Mouse (Mus musculus) liver, postnatal 0 days (tissue): ENCODE results near the gene Gm21454. TPM values are rescaled to one million over a fixed set of nuclear protein-coding genes. Genes with fewer than 3 reads are reported as not detected.
"Not testable (repeated sequence)": the region's sequence is repeated elsewhere in the genome, so short reads cannot be mapped to it uniquely, and the experiment has no call there.

Experiments
- ATAC-seq: fragments of 200-750 bp; cut with Nextera tagmentation; 2 replicates; pipeline ENCODE4 v1.8.0; 2017; ENCODE audit warnings: mild to moderate bottlenecking, moderate library complexity
- DNase-seq: peaks from one replicate; pipeline ENCODE4 v3.0.0-alpha.2; 2016
- H3K27ac ChIP-seq: fragments of 300-500 bp; sonication (generic); 2 replicates; pipeline ENCODE4 v1.5.1; 2014; ENCODE audit warnings: antibody characterized with exemption, moderate library complexity, mild to moderate bottlenecking, low read depth
- H3K27me3 ChIP-seq: fragments of 300-500 bp; sonication (generic); 2 replicates; pipeline ENCODE4 v1.6.1; 2014; ENCODE audit warnings: low read length, control low read depth, mixed read lengths; ENCODE audit not compliant: insufficient read depth
- H3K36me3 ChIP-seq: fragments of 300-500 bp; sonication (generic); replicated peaks from 2 replicates; pipeline ENCODE4 v1.6.1; 2014; ENCODE audit warnings: mild to moderate bottlenecking, control low read depth, low read length, moderate library complexity, mixed read lengths; ENCODE audit not compliant: insufficient read depth
- H3K4me1 ChIP-seq: fragments of 300-500 bp; sonication (generic); 2 replicates; pipeline ENCODE4 v1.6.1; 2014; ENCODE audit warnings: antibody characterized with exemption, mild to moderate bottlenecking, control low read depth; ENCODE audit not compliant: insufficient read depth
- H3K4me2 ChIP-seq: fragments of 300-500 bp; sonication (generic); 2 replicates; pipeline ENCODE4 v1.6.1; 2014; ENCODE audit warnings: low read depth, mild to moderate bottlenecking, low read length, moderate library complexity, mixed read lengths
- H3K4me3 ChIP-seq: fragments of 300-500 bp; sonication (generic); 2 replicates; pipeline ENCODE4 v1.5.1; 2014; ENCODE audit warnings: low read depth, low read length
- H3K9ac ChIP-seq: fragments of 300-500 bp; sonication (generic); replicated peaks from 2 replicates; pipeline ENCODE4 v1.6.1; 2014; ENCODE audit warnings: mild to moderate bottlenecking, moderate library complexity
- H3K9me3 ChIP-seq: fragments of 300-500 bp; sonication (generic); 2 replicates; pipeline ENCODE4 v1.6.1; 2016; ENCODE audit warnings: mild to moderate bottlenecking, control low read depth, low read length, mixed read lengths
- WGBS: fragments of 180-500 bp; shearing (Covaris S2); extraction: QIAGEN DNeasy Blood & Tissue Kit; methylation state at CpG from one replicate; pipeline ENCODE4 v1.1.7; 2014; ENCODE audit not compliant: insufficient replicate concordance; 5-methylcytosine and 5-hydroxymethylcytosine counted together
- polyA plus RNA-seq: library from polyadenylated mRNA; unstranded; fragments of >200 nt; fragmentation: Nextera tagmentation; extraction: Ambion mirVana; gene quantifications from 2 replicates; pipeline ENCODE4 v1.2.1, GENCODE M21; 2015

The Gm21454 gene
- polyA plus RNA-seq = not detected in 2 replicates

- not testable (repeated sequence) for H3K4me3 ChIP-seq, ATAC-seq, H3K36me3 ChIP-seq, H3K27ac ChIP-seq, H3K9ac ChIP-seq, H3K4me2 ChIP-seq, DNase-seq, H3K27me3 ChIP-seq, H3K4me1 ChIP-seq, H3K9me3 ChIP-seq
Measured at GRCm38 (mm10) chrY:13252091-13252490, at the start of gene Gm21454, which contains the start of gene Gm21440. Gene Gm21454 (plus strand): TSS chrY:13252442. Gene Gm21440 (plus strand): TSS chrY:13252391.

DNA sequence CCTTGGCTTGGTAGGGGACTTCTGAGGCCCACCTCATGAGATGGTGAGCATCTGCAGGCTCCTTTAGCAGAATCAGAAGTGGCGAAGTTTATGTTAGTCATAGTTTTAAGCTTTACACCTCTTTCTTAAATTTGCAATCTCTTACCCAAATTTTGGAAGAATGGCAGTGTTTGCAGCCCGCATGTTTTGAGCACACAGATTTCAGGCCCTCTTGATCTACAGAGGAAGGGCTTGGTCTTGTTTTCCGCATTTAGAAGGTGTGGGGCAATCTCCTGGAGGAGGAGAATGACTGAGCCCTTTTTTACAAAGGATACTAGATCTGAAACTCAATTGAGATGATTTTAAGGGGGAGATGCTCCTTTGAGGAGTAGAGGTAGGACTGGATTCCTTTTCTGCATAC is 28.4 kb upstream of the Gm21454 start, which contains the start of gene Gm21828:
Gm21828 (minus strand) TSS at position 101 of the 400 bp plus-strand sequence.
- not testable (repeated sequence) for H3K36me3 ChIP-seq, H3K27me3 ChIP-seq, H3K27ac ChIP-seq, H3K9ac ChIP-seq, ATAC-seq, DNase-seq, H3K9me3 ChIP-seq, H3K4me1 ChIP-seq, H3K4me2 ChIP-seq, H3K4me3 ChIP-seq
- WGBS = no CpG with 5 or more reads among the region's 3 CpGs

GRCm38 (mm10) chrY:13348963-13349362 is 96.7 kb downstream of the Gm21454 start, which contains the start of gene Gm21725:
Gene Gm21725 (minus strand): TSS chrY:13349063.
- not testable (repeated sequence) for H3K9me3 ChIP-seq, H3K4me3 ChIP-seq, H3K27me3 ChIP-seq, H3K9ac ChIP-seq, DNase-seq, H3K27ac ChIP-seq, H3K4me1 ChIP-seq, H3K36me3 ChIP-seq, H3K4me2 ChIP-seq, ATAC-seq
- no CpG with 5 or more reads among the region's 3 CpGs for WGBS

Other genes starting within 250 kb of the Gm21454 start
- gene Gm20807, start 209.6 kb upstream of the Gm21454 start, polyA plus RNA-seq = not detected in 2 replicates
- gene Gm21891, start 119.0 kb upstream of the Gm21454 start, polyA plus RNA-seq = not detected in 2 replicates
- gene Gm21425, start 90.5 kb upstream of the Gm21454 start, polyA plus RNA-seq = not detected in 2 replicates
- gene Gm21828, start 28.5 kb upstream of the Gm21454 start, polyA plus RNA-seq = not detected in 2 replicates
- not detected in 2 replicates for gene Gm21440, start 51 bp upstream of the Gm21454 start, polyA plus RNA-seq
- gene Gm21725, start 96.6 kb downstream of the Gm21454 start, polyA plus RNA-seq = not detected in 2 replicates
- not detected in 2 replicates for gene Gm21866, start 213.1 kb downstream of the Gm21454 start, polyA plus RNA-seq
- not detected in 2 replicates for gene Gm20773, start 241.6 kb downstream of the Gm21454 start, polyA plus RNA-seq